Mouse (Mus musculus) urinary bladder, postnatal 10 days (tissue): ENCODE measurements around the gene Lyrm1.

Experiments used
- DNase-seq: peaks from one replicate; pipeline ENCODE4 v3.0.0; 2022; ENCODE audit warnings: low spot score

Gene Lyrm1

DNA sequence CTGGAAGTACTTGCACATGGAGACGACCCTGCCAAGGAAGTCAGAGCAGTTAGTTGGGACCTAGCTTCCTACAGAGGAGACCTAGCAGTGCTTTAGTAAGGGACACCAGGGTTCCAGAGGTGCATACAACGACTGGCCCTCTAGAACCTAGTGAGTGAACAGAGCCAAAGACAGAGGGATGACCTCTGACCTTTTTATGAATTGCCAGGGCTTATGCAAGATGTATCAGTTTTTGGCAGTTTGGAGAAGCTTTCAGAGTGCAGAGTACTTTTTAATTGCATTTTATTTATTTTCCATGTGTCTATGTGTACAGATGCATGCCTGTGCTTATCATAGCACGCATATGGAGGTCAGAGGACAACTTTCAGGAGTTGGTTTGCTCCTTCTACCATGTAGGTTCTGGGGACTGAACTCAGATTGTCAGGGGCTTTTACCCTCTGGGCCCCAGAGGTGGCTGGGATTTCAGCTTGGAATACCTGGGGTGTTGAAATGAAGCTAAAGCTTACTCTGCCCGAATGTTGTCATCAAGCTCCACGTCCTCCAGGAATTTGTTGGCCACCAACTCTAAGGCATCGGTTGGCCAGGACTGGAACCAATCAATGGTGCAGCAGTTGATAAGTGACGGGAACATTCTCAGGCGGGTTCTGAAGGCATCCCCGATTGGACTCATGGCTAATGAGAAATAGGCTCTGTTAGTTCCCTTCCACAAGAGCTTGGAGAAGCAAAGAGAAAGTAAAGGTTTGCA, 70.2 kb downstream of the Lyrm1 start:
- DNase-seq: no peak

DNA sequence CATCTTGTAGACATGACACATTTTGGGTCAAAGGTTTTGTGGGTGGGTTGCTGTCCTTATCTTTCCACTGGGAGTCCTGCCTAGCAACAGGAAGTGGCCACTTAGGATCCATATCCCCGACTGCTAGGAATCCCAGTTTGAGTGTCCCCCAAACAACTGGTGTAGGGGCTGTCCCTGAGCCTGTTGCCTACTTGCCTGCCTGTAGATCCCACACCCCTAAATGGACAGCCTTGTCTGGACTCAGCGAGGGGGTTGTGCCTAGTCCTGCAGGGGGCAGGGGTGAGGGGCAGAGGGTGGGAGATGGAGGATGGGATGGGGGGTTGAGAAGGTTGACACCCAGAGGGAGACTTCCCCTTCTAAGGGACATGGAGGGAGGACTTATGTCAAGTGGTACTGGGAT, 73.7 kb downstream of the Lyrm1 start:
- DNase-seq: no peak

DNA sequence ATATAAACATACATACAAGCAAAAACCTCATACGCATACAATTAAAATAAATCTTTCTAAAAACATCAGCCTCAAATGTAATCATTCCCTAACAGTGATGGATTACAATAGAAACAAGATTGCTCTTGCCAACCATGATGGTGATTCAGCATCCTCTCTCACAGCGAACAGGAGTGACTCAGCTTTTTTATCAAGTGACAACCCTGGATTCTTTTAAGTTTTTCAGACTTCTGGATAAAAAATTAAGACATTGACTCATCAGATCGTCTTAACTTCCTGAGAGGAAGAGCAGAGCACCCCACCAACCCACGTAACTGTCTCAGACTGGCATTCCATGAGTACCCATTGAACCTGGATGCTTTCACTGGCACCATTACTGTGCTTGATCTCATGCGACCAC, 78.6 kb downstream of the Lyrm1 start:
- no peak for DNase-seq

DNA sequence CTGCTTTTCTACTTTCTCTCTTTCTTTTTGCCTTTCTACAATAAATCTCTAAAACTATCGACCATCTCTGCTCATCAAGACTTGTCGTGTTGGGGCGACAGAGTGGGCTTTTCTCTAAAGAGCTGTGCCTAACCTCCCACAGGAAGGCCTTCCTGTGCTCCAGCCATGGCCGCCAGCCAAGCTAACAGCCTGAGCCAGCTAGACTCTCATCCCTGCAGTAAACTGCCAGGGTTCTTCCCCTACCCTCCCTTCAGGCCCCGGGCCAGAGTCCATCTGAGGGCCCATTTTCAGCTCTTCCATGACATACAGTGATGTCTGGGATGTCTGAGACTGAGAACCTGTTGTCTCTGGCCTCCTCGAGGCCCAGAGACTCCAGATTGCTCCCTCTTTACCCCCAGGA, 80.6 kb downstream of the Lyrm1 start:
- DNase-seq: no peak

GRCm38 (mm10) chr7:119977574-119977973, 81.9 kb downstream of the Lyrm1 start:
- DNase-seq: no peak

GRCm38 (mm10) chr7:119978576-119978975, 82.9 kb downstream of the Lyrm1 start:
- DNase-seq: no peak

DNA sequence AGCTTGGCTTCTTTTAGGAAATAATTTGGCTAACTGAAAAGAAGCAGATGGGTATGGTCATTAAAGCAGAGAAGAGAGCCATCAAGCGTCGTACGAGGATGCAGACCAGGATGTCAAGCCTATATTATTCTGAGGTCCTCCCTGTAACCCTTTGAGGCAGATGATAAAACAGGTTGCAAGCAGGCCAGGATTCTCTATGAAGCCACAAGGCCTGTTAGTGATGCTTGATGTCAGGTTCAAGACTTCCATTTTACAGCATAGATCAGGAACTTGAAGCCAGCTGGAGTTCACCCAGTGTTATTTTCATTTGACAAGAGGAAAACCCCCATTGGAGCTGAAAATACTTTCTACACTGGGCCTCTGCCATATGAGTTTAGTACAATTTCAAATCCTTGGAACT, 84.5 kb downstream of the Lyrm1 start:
- no peak for DNase-seq

- no peak for DNase-seq
Measured at GRCm38 (mm10) chr7:119985279-119985912, 89.7 kb downstream of the Lyrm1 start.

GRCm38 (mm10) chr7:119997066-119997465, 101.4 kb downstream of the Lyrm1 start:
- no peak for DNase-seq
